Mouse (Mus musculus) liver, embryonic 12.5 days (tissue): ENCODE measurements at regions not wholly inside any gene's neighbourhood (a gene's known extent, or its start where the extent isn't known, plus 50 kb on each side); places are given as distances from the start of the nearest gene placed in this dataset.

Experiments
- ATAC-seq: fragments of 200-750 bp; cut with Nextera tagmentation; 2 replicates; pipeline ENCODE4 v1.8.0; 2017; ENCODE audit warnings: moderate number of reproducible peaks, mild to moderate bottlenecking, moderate library complexity
- H3K27ac ChIP-seq: fragments of 300-500 bp; sonication (generic); 2 replicates; pipeline ENCODE4 v1.5.1; 2016; ENCODE audit warnings: mild to moderate bottlenecking
- H3K27me3 ChIP-seq: fragments of 300-500 bp; sonication (generic); replicated peaks from 2 replicates; pipeline ENCODE4 v1.6.1; 2016; ENCODE audit warnings: mild to moderate bottlenecking, moderate library complexity
- H3K36me3 ChIP-seq: fragments of 300-500 bp; sonication (generic); 2 replicates; pipeline ENCODE4 v1.6.1; 2016; ENCODE audit warnings: mild to moderate bottlenecking, moderate library complexity
- H3K4me1 ChIP-seq: fragments of 300-500 bp; sonication (generic); 2 replicates; pipeline ENCODE4 v1.6.1; 2016
- H3K4me2 ChIP-seq: fragments of 300-500 bp; sonication (generic); 2 replicates; pipeline ENCODE4 v1.6.1; 2016; ENCODE audit warnings: mild to moderate bottlenecking, moderate library complexity
- H3K4me3 ChIP-seq: fragments of 300-500 bp; sonication (generic); 2 replicates; pipeline ENCODE4 v1.5.1; 2016; ENCODE audit warnings: mild to moderate bottlenecking, moderate library complexity
- H3K9ac ChIP-seq: fragments of 300-500 bp; sonication (generic); 2 replicates; pipeline ENCODE4 v1.6.1; 2016; ENCODE audit warnings: mild to moderate bottlenecking, moderate library complexity
- H3K9me3 ChIP-seq: fragments of 300-500 bp; sonication (generic); replicated peaks from 2 replicates; pipeline ENCODE4 v1.6.1; 2016; ENCODE audit warnings: mild to moderate bottlenecking, moderate library complexity
- whole genome bisulfite sequencing: fragments of 180-500 bp; shearing (Covaris S2); methylation state at CpG from one replicate; pipeline ENCODE4 v1.1.7; 2016; ENCODE audit not compliant: insufficient replicate concordance; 5-methylcytosine and 5-hydroxymethylcytosine counted together

DNA sequence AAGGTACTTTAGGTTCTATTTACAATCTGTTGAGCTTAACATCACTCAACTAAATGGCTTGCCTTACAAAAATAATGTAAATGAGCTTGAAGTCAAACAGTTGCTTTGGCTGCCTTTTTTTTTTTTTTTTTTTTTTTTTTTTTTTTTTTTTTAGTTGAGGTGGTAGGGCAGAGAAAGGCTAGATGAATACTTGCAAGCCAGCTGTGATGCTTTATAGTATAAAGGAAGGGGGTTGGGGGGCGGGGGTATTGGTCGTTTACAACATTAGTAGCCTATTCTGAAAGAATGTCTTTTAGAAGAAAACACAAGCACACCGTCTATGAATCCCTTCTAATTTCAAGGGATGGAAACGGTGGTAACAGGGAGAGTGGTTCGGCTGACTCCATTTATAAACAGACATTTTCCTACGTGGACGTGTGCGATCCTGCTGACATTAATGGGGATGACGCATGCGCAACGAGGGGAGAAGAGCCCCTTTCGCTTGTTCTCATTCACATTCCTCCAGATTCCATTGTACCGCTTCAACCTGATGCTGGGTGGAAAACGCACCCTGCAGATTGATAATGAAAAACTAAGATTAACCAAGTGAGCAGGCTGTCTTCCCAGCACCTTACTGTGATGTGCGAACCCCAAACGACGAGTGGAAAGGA is 2779.2 kb upstream of the Gm7489 start:
- Histone ChIP-seq H3K4me1 (no peaks in the 10 kb centered on the region), H3K27me3 (no peaks in the 10 kb centered on the region), H3K4me3 (no peak overlapping the region), H3K9ac (no peak overlapping the region), H3K9me3 (no peaks in the 10 kb centered on the region), H3K4me2 (no peak overlapping the region), H3K36me3 (no peaks in the 10 kb centered on the region), H3K27ac (no peak overlapping the region)
- WGBS, result 66% methylated on average over 17 of the region's 17 CpGs
- no peak for ATAC-seq

DNA sequence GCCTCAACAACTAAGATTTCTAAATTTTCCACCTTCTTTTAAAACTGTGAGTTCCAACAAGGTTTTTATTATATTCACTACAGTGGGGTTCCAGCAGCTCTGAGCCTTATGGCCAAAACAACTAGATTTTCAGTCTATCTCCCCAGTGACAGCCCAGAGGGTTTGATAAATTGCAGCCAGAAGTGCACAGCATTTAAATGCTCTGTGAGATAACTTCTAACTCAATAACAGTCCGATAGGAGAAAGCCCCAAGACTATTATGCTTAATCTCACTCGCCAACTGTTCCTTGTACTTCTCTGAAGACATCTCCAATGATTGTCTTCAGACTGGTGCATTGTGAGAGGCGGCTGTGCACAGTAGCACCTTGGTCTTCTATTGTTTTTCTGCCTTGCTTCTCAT is 2774.5 kb upstream of the Gm7489 start:
- no peak for ATAC-seq
- no peaks in the 10 kb centered on the region for H3K27me3 ChIP-seq
- no peaks in the 10 kb centered on the region for H3K4me1 ChIP-seq
- no peaks in the 10 kb centered on the region for H3K9me3 ChIP-seq
- H3K4me3 ChIP-seq, result no peak overlapping the region
- no peak overlapping the region for H3K4me2 ChIP-seq
- H3K27ac ChIP-seq, result no peak overlapping the region
- no peaks in the 10 kb centered on the region for H3K36me3 ChIP-seq
- no peak overlapping the region for H3K9ac ChIP-seq
- 58% methylated on average over 3 of the region's 3 CpGs for WGBS

DNA sequence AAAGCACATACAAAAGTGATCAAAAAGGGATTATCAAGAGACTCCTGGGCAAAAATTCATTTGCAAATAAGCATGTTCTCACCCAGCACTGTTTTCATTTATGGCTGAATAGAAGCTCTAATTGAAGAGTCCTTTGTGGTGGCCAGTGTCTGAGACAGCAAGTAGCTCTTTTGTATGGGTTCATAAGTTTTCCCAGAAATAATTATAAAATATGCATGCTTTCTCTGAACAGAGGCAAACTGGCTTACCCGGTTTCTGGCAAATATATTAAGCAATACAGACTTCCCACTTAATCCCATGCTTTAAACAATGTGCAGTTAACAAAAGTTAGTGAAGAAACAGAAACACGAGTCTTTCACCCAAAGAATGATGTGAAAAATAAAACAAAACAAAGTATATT is 2758.8 kb upstream of the Gm7489 start:
- H3K4me2 ChIP-seq, result no peak overlapping the region
- no peak for ATAC-seq
- no peak overlapping the region for H3K9ac ChIP-seq
- no peak overlapping the region for H3K4me3 ChIP-seq
- no peaks in the 10 kb centered on the region for H3K4me1 ChIP-seq
- H3K27ac ChIP-seq, result no peak overlapping the region
- no peaks in the 10 kb centered on the region for H3K27me3 ChIP-seq
- no peaks in the 10 kb centered on the region for H3K36me3 ChIP-seq
- 55% methylated on average over 2 of the region's 2 CpGs for WGBS
- no peaks in the 10 kb centered on the region for H3K9me3 ChIP-seq

DNA sequence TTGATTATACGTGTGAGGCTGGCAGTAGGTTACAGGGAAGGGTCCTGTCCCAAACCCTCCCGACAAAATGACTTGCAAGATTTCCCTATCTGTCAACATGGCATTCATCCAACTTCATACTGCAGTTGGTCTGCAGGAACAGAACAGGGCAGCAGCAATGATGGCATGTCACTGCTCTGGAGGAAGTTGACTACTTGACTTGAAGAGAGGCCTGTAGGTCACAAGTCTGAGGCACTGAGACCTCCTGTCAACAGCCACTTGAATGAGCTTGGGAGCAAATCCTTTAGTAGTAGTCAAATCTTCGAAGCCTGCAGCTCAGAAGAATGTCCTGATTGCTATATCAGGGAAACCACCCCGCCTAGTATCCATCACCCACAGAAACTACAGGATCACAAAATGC is 2753.7 kb upstream of the Gm7489 start:
- no peak overlapping the region for H3K4me2 ChIP-seq
- no peaks in the 10 kb centered on the region for H3K9me3 ChIP-seq
- ATAC-seq, result no peak
- no peak overlapping the region for H3K9ac ChIP-seq
- no peaks in the 10 kb centered on the region for H3K36me3 ChIP-seq
- no peak overlapping the region for H3K4me3 ChIP-seq
- H3K27ac ChIP-seq, result no peak overlapping the region
- 58% methylated on average over 4 of the region's 4 CpGs for WGBS
- H3K27me3 ChIP-seq, result no peaks in the 10 kb centered on the region
- no peaks in the 10 kb centered on the region for H3K4me1 ChIP-seq

DNA sequence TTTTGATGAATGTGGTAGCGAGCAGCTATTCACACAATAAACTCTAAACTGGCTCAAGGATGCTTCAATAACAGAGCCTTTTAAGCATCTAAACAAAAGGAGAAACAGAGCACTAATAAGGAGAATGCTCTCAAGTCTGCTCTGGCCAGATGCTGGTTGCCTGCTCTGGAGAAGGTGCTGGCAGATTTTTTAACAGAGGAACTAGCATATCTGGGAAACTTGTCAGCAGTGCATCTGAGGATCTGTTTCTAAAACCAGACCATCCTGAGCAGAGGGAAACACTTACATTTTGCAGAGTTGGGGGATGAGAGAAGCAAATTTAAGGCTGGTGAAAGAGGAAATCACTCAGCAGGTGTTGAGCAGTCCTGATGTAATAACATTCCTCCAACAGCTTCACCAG is 2748.6 kb upstream of the Gm7489 start:
- 65% methylated on average over 1 of the region's 1 CpGs for WGBS
- H3K4me1 ChIP-seq, result no peaks in the 10 kb centered on the region
- H3K27ac ChIP-seq, result no peak overlapping the region
- no peak overlapping the region for H3K9ac ChIP-seq
- no peaks in the 10 kb centered on the region for H3K9me3 ChIP-seq
- ATAC-seq, result no peak
- H3K4me2 ChIP-seq, result no peak overlapping the region
- H3K36me3 ChIP-seq, result no peaks in the 10 kb centered on the region
- no peak overlapping the region for H3K4me3 ChIP-seq
- H3K27me3 ChIP-seq, result no peaks in the 10 kb centered on the region

DNA sequence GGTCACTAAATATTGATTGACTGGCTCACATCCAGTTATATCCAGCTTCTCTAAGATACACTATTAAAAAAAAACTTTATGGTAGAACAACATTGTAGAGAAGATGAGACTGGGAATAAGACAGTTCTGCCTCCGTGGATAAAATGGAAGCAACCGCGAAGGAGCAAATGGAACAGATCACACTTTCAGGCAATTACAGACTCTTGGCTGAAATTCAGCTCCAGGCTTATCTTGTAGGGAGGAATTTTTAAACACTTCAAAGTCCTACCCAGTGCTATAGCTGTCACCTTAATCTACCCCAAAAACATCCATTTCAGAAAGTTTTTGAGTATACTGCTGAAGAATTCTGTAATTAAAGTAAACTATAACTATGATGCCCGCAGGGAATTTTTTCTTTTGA is 2745.2 kb upstream of the Gm7489 start:
- H3K27me3 ChIP-seq, result no peaks in the 10 kb centered on the region
- H3K9me3 ChIP-seq, result no peaks in the 10 kb centered on the region
- no peak overlapping the region for H3K27ac ChIP-seq
- 51% methylated on average over 4 of the region's 4 CpGs for WGBS
- no peak overlapping the region for H3K9ac ChIP-seq
- ATAC-seq, result no peak
- H3K36me3 ChIP-seq, result no peaks in the 10 kb centered on the region
- no peaks in the 10 kb centered on the region for H3K4me1 ChIP-seq
- no peak overlapping the region for H3K4me3 ChIP-seq
- no peak overlapping the region for H3K4me2 ChIP-seq

DNA sequence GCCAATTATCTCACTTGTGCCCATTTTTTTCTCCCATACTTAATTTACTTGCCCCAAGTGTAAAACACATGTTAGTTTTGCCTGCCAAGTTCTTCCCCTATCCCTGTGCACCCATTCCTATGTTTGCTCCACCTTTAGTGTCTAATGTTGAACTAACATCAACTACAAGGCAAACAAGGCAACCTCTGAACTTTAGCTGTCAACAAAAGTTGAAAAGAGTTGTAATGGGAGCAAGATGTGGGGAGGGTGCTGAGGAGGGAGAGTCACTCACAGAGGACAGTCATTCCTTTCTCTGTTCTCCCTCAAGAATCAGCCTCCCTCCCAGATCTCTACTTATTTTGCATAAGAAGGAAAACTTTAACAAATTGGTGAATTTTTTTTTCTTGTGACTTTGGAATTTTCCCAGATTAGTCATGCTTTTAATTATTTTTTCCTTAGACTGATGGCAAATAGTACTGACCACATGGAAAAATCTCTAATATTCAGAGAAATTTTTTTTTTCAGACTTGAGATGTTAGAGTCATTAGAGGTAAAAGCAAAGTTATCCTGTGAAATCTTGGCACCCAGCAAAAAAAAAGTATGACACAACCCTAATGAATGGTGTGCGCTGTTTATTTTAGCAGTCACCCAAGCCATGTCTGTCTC is 2710.6 kb upstream of the Gm7489 start:
- WGBS, result 83% methylated on average over 1 of the region's 1 CpGs
- Histone ChIP-seq H3K27me3 (no peaks in the 10 kb centered on the region), H3K4me2 (no peak overlapping the region), H3K4me3 (no peak overlapping the region), H3K4me1 (no peaks in the 10 kb centered on the region), H3K27ac (no peak overlapping the region), H3K36me3 (no peaks in the 10 kb centered on the region), H3K9me3 (no peaks in the 10 kb centered on the region), H3K9ac (no peak overlapping the region)
- ATAC-seq, result no peak

DNA sequence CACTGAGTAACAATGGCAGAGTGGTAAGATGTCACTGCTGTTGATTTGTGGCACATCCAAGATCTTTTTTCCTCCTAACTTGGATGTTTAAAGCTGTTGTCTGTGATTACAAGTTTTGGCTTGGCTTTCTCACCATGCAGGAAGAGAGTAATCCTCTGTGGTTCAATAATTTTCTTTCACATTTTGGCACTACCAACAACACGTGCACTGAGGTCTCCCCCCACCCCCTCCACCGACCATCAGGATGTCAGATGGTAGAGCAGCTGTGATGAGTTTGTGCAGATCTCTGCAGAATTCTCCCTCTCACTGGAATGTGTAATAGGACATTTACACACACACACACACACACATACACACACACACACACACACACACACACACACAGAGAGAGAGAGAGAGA is 2708.2 kb upstream of the Gm7489 start:
- H3K9ac ChIP-seq, result no peak overlapping the region
- no peaks in the 10 kb centered on the region for H3K4me1 ChIP-seq
- H3K4me2 ChIP-seq, result no peak overlapping the region
- ATAC-seq, result no peak
- H3K27ac ChIP-seq, result no peak overlapping the region
- WGBS, result 46% methylated on average over 2 of the region's 2 CpGs
- H3K9me3 ChIP-seq, result no peaks in the 10 kb centered on the region
- H3K27me3 ChIP-seq, result no peaks in the 10 kb centered on the region
- no peaks in the 10 kb centered on the region for H3K36me3 ChIP-seq
- H3K4me3 ChIP-seq, result no peak overlapping the region

DNA sequence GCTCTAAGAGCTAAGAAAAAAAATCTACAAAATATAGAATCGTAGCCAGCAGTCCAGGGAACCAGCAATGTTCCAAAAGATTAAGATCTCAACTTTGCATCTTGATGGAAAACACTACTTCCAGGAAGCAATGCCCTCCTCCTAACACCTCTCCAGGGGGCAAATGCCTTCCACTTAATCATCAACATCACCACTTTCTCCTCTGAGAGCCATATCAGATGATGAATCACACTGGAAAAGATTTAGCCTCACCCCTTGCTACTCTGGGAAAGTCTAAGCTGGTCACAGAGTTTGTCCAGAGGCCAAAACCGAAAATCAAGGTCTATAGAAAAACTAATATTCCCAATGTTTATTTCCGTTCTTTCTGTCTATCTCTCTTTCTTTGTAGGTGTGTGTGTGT is 2695.6 kb upstream of the Gm7489 start:
- Histone ChIP-seq H3K36me3 (no peaks in the 10 kb centered on the region), H3K9ac (no peak overlapping the region), H3K27me3 (no peaks in the 10 kb centered on the region), H3K4me2 (no peak overlapping the region), H3K27ac (no peak overlapping the region), H3K4me3 (no peak overlapping the region), H3K9me3 (no peaks in the 10 kb centered on the region), H3K4me1 (no peaks in the 10 kb centered on the region)
- WGBS, result 56% methylated on average over 3 of the region's 3 CpGs
- ATAC-seq, result no peak

DNA sequence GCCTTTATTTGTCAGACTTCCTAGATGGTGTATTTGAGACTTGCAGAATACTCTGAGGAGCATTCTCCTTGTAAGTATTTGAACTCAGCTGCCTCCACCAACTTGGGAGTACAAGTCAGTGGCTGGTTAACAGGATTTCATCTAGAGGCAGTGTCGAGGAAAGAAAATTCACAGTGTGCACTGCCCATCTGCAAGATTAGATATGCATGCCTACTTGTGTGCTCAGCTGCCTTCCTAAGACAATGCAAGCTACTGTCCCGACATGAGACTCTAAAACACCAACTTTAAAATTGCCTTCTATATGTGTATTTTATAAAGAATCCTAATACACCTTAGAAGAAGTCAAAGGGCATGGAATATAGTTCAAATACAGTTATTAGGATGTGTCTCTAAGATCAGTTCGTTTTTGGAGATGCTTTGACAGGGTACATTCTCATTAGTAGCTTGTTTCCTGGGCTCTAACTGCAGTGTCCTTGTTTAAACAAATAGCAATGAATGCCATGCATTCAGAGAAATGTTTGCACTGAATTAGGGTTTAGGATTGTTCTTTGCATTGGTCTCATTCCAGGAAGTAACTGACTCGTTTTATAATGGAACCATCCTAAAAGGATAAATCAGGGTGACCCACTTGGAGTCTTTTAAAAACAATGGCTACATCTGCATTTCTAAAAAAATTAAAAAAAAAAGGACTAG is 2687.1 kb upstream of the Gm7489 start:
- Histone ChIP-seq H3K4me3 (no peak overlapping the region), H3K9me3 (no peaks in the 10 kb centered on the region), H3K27me3 (no peaks in the 10 kb centered on the region), H3K36me3 (no peaks in the 10 kb centered on the region), H3K4me2 (no peak overlapping the region), H3K27ac (no peak overlapping the region), H3K4me1 (no peaks in the 10 kb centered on the region), H3K9ac (no peak overlapping the region)
- WGBS, result 24% methylated on average over 4 of the region's 4 CpGs
- ATAC-seq, result no peak

DNA sequence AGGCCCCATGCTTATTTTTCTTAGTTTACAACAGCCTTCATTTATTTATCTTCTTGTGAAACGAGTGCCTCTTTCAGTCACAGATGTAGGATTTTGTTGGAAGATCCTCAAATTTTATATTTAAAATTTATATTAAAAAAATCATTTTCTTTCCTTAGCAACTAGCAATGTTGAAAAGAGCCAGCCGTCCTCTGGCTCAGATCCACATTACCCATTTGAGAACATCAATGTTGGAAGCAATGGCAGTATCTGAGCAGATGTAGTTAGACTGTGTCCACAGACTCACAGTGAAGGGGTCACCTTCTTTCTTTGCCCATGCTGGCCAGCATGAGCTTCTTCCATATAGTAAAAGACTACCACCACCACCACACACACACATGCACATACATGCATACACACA is 2681.4 kb upstream of the Gm7489 start:
- 60% methylated on average over 2 of the region's 2 CpGs for WGBS

DNA sequence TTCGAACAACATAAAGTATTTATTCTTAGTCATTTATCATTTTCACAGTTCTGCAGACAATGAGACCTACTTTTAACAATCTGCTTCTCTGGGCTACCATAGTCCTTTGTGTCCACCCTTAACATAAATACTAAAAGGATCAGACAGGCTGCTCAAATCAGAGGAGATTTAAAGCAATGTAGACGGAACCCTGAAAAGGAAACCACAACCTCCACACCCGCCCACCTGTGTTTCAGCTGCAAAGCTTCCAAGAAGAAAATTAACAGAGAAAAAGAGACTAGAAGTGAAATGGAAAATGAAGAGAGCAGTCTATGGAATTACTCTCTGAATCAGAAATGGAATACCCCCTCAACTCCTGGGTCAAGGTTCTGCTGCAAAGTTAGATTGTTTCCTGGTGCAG is 2678.7 kb upstream of the Gm7489 start:
- WGBS, result 53% methylated on average over 3 of the region's 3 CpGs
- Histone ChIP-seq H3K4me2 (no peak overlapping the region), H3K4me3 (no peak overlapping the region), H3K4me1 (no peaks in the 10 kb centered on the region), H3K9ac (no peak overlapping the region), H3K9me3 (no peaks in the 10 kb centered on the region), H3K27me3 (no peaks in the 10 kb centered on the region), H3K36me3 (no peaks in the 10 kb centered on the region), H3K27ac (no peak overlapping the region)
- no peak for ATAC-seq

More for the DNA sequence above, 2681.4 kb upstream of the Gm7489 start:
- H3K9ac ChIP-seq, result no peak overlapping the region
- no peaks in the 10 kb centered on the region for H3K27me3 ChIP-seq
- no peaks in the 10 kb centered on the region for H3K4me1 ChIP-seq
- H3K4me2 ChIP-seq, result no peak overlapping the region
- H3K9me3 ChIP-seq, result no peaks in the 10 kb centered on the region
- no peak overlapping the region for H3K27ac ChIP-seq
- no peak overlapping the region for H3K4me3 ChIP-seq
- no peaks in the 10 kb centered on the region for H3K36me3 ChIP-seq
- no peak for ATAC-seq
